23 mouse cellular contexts compared by ENCODE assay signal in the genomic region with DNA sequence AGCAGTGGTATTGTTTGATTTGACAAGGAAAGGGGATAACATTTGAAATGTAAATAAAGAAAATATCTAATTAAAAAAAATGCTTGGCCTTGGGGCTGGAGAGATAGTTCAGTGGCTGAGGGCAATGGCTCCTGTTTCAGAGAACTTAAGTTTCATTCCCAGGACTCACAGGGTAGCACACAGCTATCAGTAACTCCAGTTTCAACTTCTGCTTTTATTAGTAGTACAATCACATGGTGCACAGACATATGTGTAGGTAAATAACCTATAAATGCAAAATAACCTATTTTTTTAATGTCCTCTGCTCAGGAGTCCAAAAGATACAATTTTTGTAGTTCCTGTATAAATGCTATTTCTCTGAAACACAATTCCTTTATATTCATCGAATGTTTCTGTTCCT. TPM values are rescaled to one million over a fixed set of nuclear protein-coding genes. Genes with fewer than 3 reads are reported as not detected.
A peak's percentile ranks its signal among the peaks of the same experiment; 100 is the strongest.
DNase-seq lines count a peak whose midpoint lies in the region; ATAC-seq and TF ChIP-seq lines count a peak whose summit lies in the region.
"Had no signal": no experiment of that assay in that cellular context is flagged by ENCODE, and none has a peak within 500 bp of the region (broad histone marks: within the 10 kb centered on the region; RNA-seq: fewer than 3 reads in every experiment).

No protein-coding gene starts in this region.

- no peak for TF ChIP-seq CTCF in MEL (IDR thresholded peaks at IDR 0.05 in 2 of 3, conservative IDR thresholded peaks at IDR 0.05 in 1 of 3; ENCODE audit: control insufficient read depth in 1 of 3, insufficient read depth in 1 of 3, low read depth in 2 of 3, low read length in 3 of 3, poor library complexity in 1 of 3, severe bottlenecking in 1 of 3)
- no peak for TF ChIP-seq CTCF in gastrocnemius, adult 2 months (IDR thresholded peaks at IDR 0.05)

- no peaks in the 10 kb centered on the region for H3K27me3 ChIP-seq in MEL (ENCODE audit: control insufficient read depth in 1 of 2, insufficient read depth in 2 of 2, low read length in 2 of 2)
- H3K27me3 ChIP-seq: CH12.LX, Patski had no signal

- ATAC-seq in CD4-positive, CD25-positive, alpha-beta regulatory T cell, adult 4 months: no peak
- ATAC-seq: activated CD4-positive, CD25-positive, alpha-beta regulatory T cell, adult 4 months; Patski had no signal

- no peak overlapping the region for H3K4me3 ChIP-seq in MEL (ENCODE audit: control insufficient read depth in 1 of 2, insufficient read depth in 1 of 2, low read depth in 2 of 2, low read length in 2 of 2)
- H3K4me3 ChIP-seq in gastrocnemius, adult 2 months: no peak overlapping the region

- no peak overlapping the region for H3K27ac ChIP-seq in MEL (ENCODE audit: control insufficient read depth, low read depth, low read length)
- H3K27ac ChIP-seq in gastrocnemius, adult 2 months: no peak overlapping the region

- no peak for TF ChIP-seq POLR2A in MEL (IDR thresholded peaks at IDR 0.05; ENCODE audit: control insufficient read depth in 1 of 2, insufficient read depth in 1 of 2, low read depth in 1 of 2, low read length in 2 of 2, poor library complexity in 1 of 2)

- peak in 1 of 2 experiments; percentile 34; a peak in 1 of 4 replicates for TF ChIP-seq EP300 in MEL (IDR thresholded peaks at IDR 0.05; ENCODE audit: low read depth in 1 of 2, low read length in 2 of 2)

- no peaks in the 10 kb centered on the region for H3K4me1 ChIP-seq in MEL (ENCODE audit: control insufficient read depth in 1 of 2, insufficient read depth in 2 of 2, low read length in 2 of 2)

- TF ChIP-seq RAD21 in MEL (IDR thresholded peaks at IDR 0.05; ENCODE audit: low read depth, low read length): no peak

- no peaks in the 10 kb centered on the region; a peak in 1 of 4 replicates for H3K36me3 ChIP-seq in MEL (ENCODE audit: control insufficient read depth in 1 of 2, insufficient read depth in 2 of 2, low read length in 2 of 2)
- H3K36me3 ChIP-seq: G1E had no signal

- H3K79me2 ChIP-seq in MEL (ENCODE audit: control insufficient read depth, insufficient read depth, low read length, poor library complexity): no peaks in the 10 kb centered on the region

- H3K9me3 ChIP-seq in MEL (replicated peaks; ENCODE audit: insufficient read depth, low read length): no peaks in the 10 kb centered on the region
- H3K9me3 ChIP-seq: G1E had no signal

- peak; percentile 61 for DNase-seq in MEL (ENCODE audit: low read depth, low spot score)
- DNase-seq in MEL-GATA-1-ER (ENCODE audit: extremely low read depth, low read depth): peak; percentile 30
- DNase-seq in gastrocnemius, adult 2 months: no peak
- DNase-seq: adrenal gland, adult 2 months; adrenal gland, adult 8-10 months; adrenal gland, postnatal 10 days; adrenal gland, postnatal 14 days; adrenal gland, postnatal 25 days; adrenal gland, postnatal 36 days; B cell, adult 2 months; cerebellum, adult 11 months; cerebellum, adult 11-12 months; cerebellum, adult 18-20 months; cerebellum, adult 2 months; cerebellum, adult 8-10 months; cerebellum, adult 9-10 months had no signal

- no peak overlapping the region for H3K9ac ChIP-seq in MEL (ENCODE audit: control insufficient read depth, low read depth, low read length, poor library complexity, severe bottlenecking)

- intact Hi-C loops in gastrocnemius, adult 2 months (cut with DNase I): no loop called here

TF ChIP-seq in MEL, 35 proteins besides CTCF, POLR2A, EP300 and RAD21:
- TF ChIP-seq TCF12 (IDR thresholded peaks at IDR 0.05; ENCODE audit: low read depth, low read length) (no peak), CHD1 (IDR thresholded peaks at IDR 0.05; ENCODE audit: low read depth, low read length) (no peak), ZNF384 (IDR thresholded peaks at IDR 0.05; ENCODE audit: low read depth, low read length) (peak; percentile 42; the same call in 1 of the 2 replicates), USF1 (IDR thresholded peaks at IDR 0.05; ENCODE audit: low read depth, low read length) (peak; percentile 55; the same call in 1 of the 2 replicates), BHLHE40 (IDR thresholded peaks at IDR 0.05; ENCODE audit: borderline replicate concordance, low read depth, low read length) (no peak), MYC (IDR thresholded peaks at IDR 0.05; ENCODE audit: low read depth, low read length) (0 out of 2 replicates have a peak, but pooled peaks have one; percentile 25), MAX (IDR thresholded peaks at IDR 0.05; ENCODE audit: low read length) (no peak)

RNA-seq across cellular contexts. Expression of a gene that starts 48.4 kb away (rescaled TPM):
- total RNA-seq in MEL (2012; rRNA removed): not detected in 2 replicates
- polyA plus RNA-seq in MEL (2012; ENCODE audit: insufficient read depth in 1 of 2, insufficient read length in 2 of 2, low read depth in 1 of 2, low replicate concordance in 2 of 2, missing spikeins in 1 of 2): not detected
- not detected for total RNA-seq in gastrocnemius, adult 2 months (2021)
- polyA plus RNA-seq in CD4-positive, CD25-positive, alpha-beta regulatory T cell, adult 4 months (2017; shearing (Covaris generic)): not detected
- total RNA-seq: adrenal gland, adult 18-20 months; adrenal gland, adult 2 months; adrenal gland, adult 8-10 months; adrenal gland, postnatal 10 days; adrenal gland, postnatal 14 days; adrenal gland, postnatal 25 days; adrenal gland, postnatal 36 days; adrenal gland, postnatal 4 days had no signal
- polyA plus RNA-seq: activated CD4-positive, CD25-positive, alpha-beta regulatory T cell, adult 4 months; adrenal gland, adult 2 months; cerebellum, adult 2 months; G1E; Patski had no signal
